Comparison of ENCODE assay signal across 15 mouse cellular contexts in genomic region chr9:66338005-66338782, GRCm38 (mm10). TPM values are rescaled to one million over a fixed set of nuclear protein-coding genes. Genes with fewer than 3 reads are reported as not detected.
DNase-seq lines count a peak whose midpoint lies in the region; ATAC-seq and TF ChIP-seq lines count a peak whose summit lies in the region.
"Had no signal": no experiment of that assay in that cellular context is flagged by ENCODE, and none has a peak within 500 bp of the region (broad histone marks: within the 10 kb centered on the region; RNA-seq: fewer than 3 reads in every experiment).

No protein-coding gene starts in this region.

- no peak for TF ChIP-seq POLR2A in lung, adult 2 months (IDR thresholded peaks at IDR 0.05; ENCODE audit: borderline replicate concordance, extremely low read depth, low read depth, low read length)

- H3K27me3 ChIP-seq in lung, embryonic 15.5 days = peaks cover 10% of the 10 kb centered on the region; the same call in 1 of the 2 replicates
- H3K27me3 ChIP-seq: CH12.LX; liver, embryonic 12.5 days had no signal

- H3K36me3 ChIP-seq in lung, embryonic 15.5 days = no peaks in the 10 kb centered on the region
- H3K36me3 ChIP-seq: heart, embryonic 15.5 days; hindbrain, embryonic 10.5 days; liver, embryonic 12.5 days had no signal

- 33% methylated on average over 3 of the region's 3 CpGs for WGBS in lung, embryonic 15.5 days
- WGBS in lung, adult 2 months = 49% methylated on average over 3 of the region's 3 CpGs

- H3K9ac ChIP-seq in lung, embryonic 15.5 days = no peak overlapping the region
- H3K9ac ChIP-seq: heart, embryonic 15.5 days; liver, embryonic 12.5 days had no signal

- H3K27ac ChIP-seq in lung, embryonic 15.5 days = no peak overlapping the region
- H3K27ac ChIP-seq: gastrocnemius, adult 2 months; heart, embryonic 15.5 days; hindbrain, embryonic 10.5 days; liver, embryonic 12.5 days had no signal

- peak; percentile 21 to 35 for DNase-seq in cerebellum, postnatal 10 days
- DNase-seq in cerebellum, adult 8-10 months = no peak
- DNase-seq in lung, adult 2 months = no peak
- peak; percentile 54 for DNase-seq in adrenal gland, postnatal 10 days
- DNase-seq in lung, postnatal 36 days = peak; percentile 14
- DNase-seq in left cerebral cortex, adult 9 months (ENCODE audit: low spot score in 2 of 2) = no peak
- no peak for DNase-seq in left cerebral cortex, adult 8-10 months (ENCODE audit: low spot score in 2 of 2)
- DNase-seq: gastrocnemius, adult 2 months; heart, adult 18-20 months; right cerebral cortex, adult 18-20 months had no signal

- TF ChIP-seq CTCF in lung, adult 2 months (IDR thresholded peaks at IDR 0.05; ENCODE audit: insufficient read depth, low read length) = no peak

- no peak overlapping the region for H3K4me3 ChIP-seq in lung, embryonic 15.5 days
- H3K4me3 ChIP-seq in lung, adult 2 months (replicated peaks; ENCODE audit: extremely low read depth, low read depth, low read length) = no peak overlapping the region
- H3K4me3 ChIP-seq: gastrocnemius, adult 2 months; heart, embryonic 15.5 days; hindbrain, embryonic 10.5 days; liver, embryonic 12.5 days had no signal

- H3K9me3 ChIP-seq in lung, embryonic 15.5 days = no peaks in the 10 kb centered on the region
- H3K9me3 ChIP-seq: heart, embryonic 15.5 days; hindbrain, embryonic 10.5 days; liver, embryonic 12.5 days had no signal

- ATAC-seq in lung, embryonic 15.5 days (ENCODE audit: borderline replicate concordance, extremely low read depth, low FRiP score, low TSS enrichment) = peak; percentile 87; the same call in 1 of the 2 replicates
- ATAC-seq: liver, embryonic 12.5 days had no signal

- H3K4me2 ChIP-seq in lung, embryonic 15.5 days = no peak overlapping the region
- H3K4me2 ChIP-seq: heart, embryonic 15.5 days; liver, embryonic 12.5 days had no signal

- H3K4me1 ChIP-seq in lung, embryonic 15.5 days = 0 out of 2 replicates have a peak, but pooled peaks cover 5% of the 10 kb centered on the region
- no peaks in the 10 kb centered on the region for H3K4me1 ChIP-seq in lung, adult 2 months (ENCODE audit: control insufficient read depth, insufficient read depth, low read length)
- H3K4me1 ChIP-seq: heart, embryonic 15.5 days had no signal

RNA-seq across cellular contexts. Expression of gene Herc1, which starts 12.1 kb away (rescaled TPM):
- 17.8 and 18.9 TPM in 2 replicates for polyA plus RNA-seq in lung, embryonic 15.5 days (2015; fragmentation: Nextera tagmentation; extraction: Ambion mirVana)
- polyA plus RNA-seq in lung, adult 2 months (2012; rRNA removed) = 11.4 and 15.7 TPM in 2 replicates
- 10 to 100 TPM; 34.7 to 51.6 TPM for total RNA-seq in adrenal gland, postnatal 10 days (2021)
- total RNA-seq in left cerebral cortex, adult 8-10 months (2022) = 100 to 1,000 TPM; 106 to 127 (median 112) TPM

Comparison
In these comparisons a context has a peak if more than half of its experiments do, and no peak if none do; other contexts are left out.
1. DNase-seq: peak in cerebellum, postnatal 10 days (2 of 2), adrenal gland, postnatal 10 days (single experiment) and lung, postnatal 36 days (single experiment); none in cerebellum, adult 8-10 months (single experiment), lung, adult 2 months (single experiment), left cerebral cortex, adult 9 months (0 of 2) and left cerebral cortex, adult 8-10 months (0 of 2).